Mouse (Mus musculus): ENCODE results near the gene Lonrf2. TPM values are rescaled to one million over a fixed set of nuclear protein-coding genes. Genes with fewer than 3 reads are reported as not detected.

Gene Lonrf2
- 3.3 TPM for polyA plus RNA-seq (2014; fragmentation: Illumina TruSeq; extraction: RNeasy Lipid Tissue Mini Kit (QIAGEN cat#74804))

GRCm38 (mm10) chr1:38836477-38836872 is at the start of gene Lonrf2:
TSS of gene Lonrf2 (minus strand) at chr1:38836711.

Other genes starting within 250 kb of the Lonrf2 start
- 32.5 TPM for gene Aff3, start 171.8 kb downstream of the Lonrf2 start, polyA plus RNA-seq (2014; fragmentation: Illumina TruSeq; extraction: RNeasy Lipid Tissue Mini Kit (QIAGEN cat#74804))
- 2.1 TPM for gene Chst10, start 61.5 kb upstream of the Lonrf2 start, polyA plus RNA-seq (2014; fragmentation: Illumina TruSeq; extraction: RNeasy Lipid Tissue Mini Kit (QIAGEN cat#74804))
- gene Nms, start 102.4 kb upstream of the Lonrf2 start, polyA plus RNA-seq (2014; fragmentation: Illumina TruSeq; extraction: RNeasy Lipid Tissue Mini Kit (QIAGEN cat#74804)): not detected
- 96.9 TPM for gene Pdcl3, start 148.9 kb upstream of the Lonrf2 start, polyA plus RNA-seq (2014; fragmentation: Illumina TruSeq; extraction: RNeasy Lipid Tissue Mini Kit (QIAGEN cat#74804))